Mouse (Mus musculus) liver, postnatal 0 days (tissue): ENCODE results near the gene Ift43.

ENCODE experiments used
- CTCF ChIP-seq: sonication (generic); IDR thresholded peaks from 2 replicates; pipeline ENCODE4 v1.5.1; 2016; ENCODE audit warnings: antibody characterized with exemption, low read depth
- EP300 ChIP-seq: IDR thresholded peaks from 2 replicates; pipeline ENCODE4 v1.6.1; 2016; ENCODE audit warnings: antibody characterized with exemption, low read depth, mild to moderate bottlenecking

- TF ChIP-seq CTCF (no peak), EP300 (no peak)
Observed at GRCm38 (mm10) chr12:86166244-86166643, 83.9 kb downstream of the Ift43 start.
